Mouse (Mus musculus): ENCODE results near the gene Ric3. TPM values are rescaled to one million over a fixed set of nuclear protein-coding genes. Genes with fewer than 3 reads are reported as not detected.

Ric3 gene
- polyA plus RNA-seq, 1 experiment: 0.19 TPM

GRCm38 (mm10) chr7:108985934-108986708 is 97.0 kb downstream of the Ric3 start:
- DNase-seq (ENCODE audit: low read depth in 1 of 2, low spot score in 2 of 2): no peak
- Histone ChIP-seq H3K4me3 (ENCODE audit: extremely low read depth, insufficient read depth, insufficient read length) (no peak overlapping the region), H3K36me3 (ENCODE audit: control insufficient read depth, insufficient read depth, low read length) (no peaks in the 10 kb centered on the region), H3K27ac (ENCODE audit: insufficient read depth, low read length) (no peak overlapping the region), H3K27me3 (ENCODE audit: control insufficient read depth, insufficient read depth, low read length) (no peaks in the 10 kb centered on the region), H3K4me1 (ENCODE audit: control insufficient read depth, insufficient read depth, insufficient read length) (no peaks in the 10 kb centered on the region)
- WGBS: 74% methylated on average over 2 of the region's 3 CpGs
- TF ChIP-seq POLR2A (IDR thresholded peaks at IDR 0.05; ENCODE audit: low read depth, low read length) (no peak), CTCF (IDR thresholded peaks at IDR 0.05; ENCODE audit: extremely low read depth, insufficient read depth, insufficient read length, insufficient replicate concordance) (no peak)

Other genes starting within 250 kb of the Ric3 start
- gene Olfr516, start 232.8 kb downstream of the Ric3 start, polyA plus RNA-seq (2012; rRNA removed): not detected in 2 replicates
- gene Olfr517, start 211.0 kb downstream of the Ric3 start, polyA plus RNA-seq (2012; rRNA removed): not detected in 2 replicates
- gene Olfr518, start 198.3 kb downstream of the Ric3 start, polyA plus RNA-seq (2012; rRNA removed): not detected in 2 replicates
- not detected in 2 replicates for gene Olfr519, start 188.9 kb downstream of the Ric3 start, polyA plus RNA-seq (2012; rRNA removed)
- 0.26 and 0.43 TPM in 2 replicates for gene Nlrp10, start 153.2 kb downstream of the Ric3 start, polyA plus RNA-seq (2012; rRNA removed)
- 142 and 206 TPM in 2 replicates for gene Eif3f, start 148.9 kb downstream of the Ric3 start, polyA plus RNA-seq (2012; rRNA removed)
- gene Tub, start 133.0 kb downstream of the Ric3 start, polyA plus RNA-seq (2012; rRNA removed): 0.19 and 0.34 TPM in 2 replicates
- 0.89 and 2.4 TPM in 2 replicates for gene Lmo1, start 91.9 kb upstream of the Ric3 start, polyA plus RNA-seq (2012; rRNA removed)